Mouse (Mus musculus) spleen, adult 18-20 months (tissue): Measurements from ENCODE around the gene Wnk3.
A peak's percentile ranks its signal among the peaks of the same experiment; 100 is the strongest.
"Not testable (repeated sequence)": the region's sequence is repeated elsewhere in the genome, so short reads cannot be mapped to it uniquely, and the experiment has no call there.

Experiments
- DNase-seq, 2 experiments: peaks; one replicate each; pipeline ENCODE4 v3.0.0; 2022; ENCODE audit warnings: mixed read lengths in 2 of 2

Gene Wnk3

DNA sequence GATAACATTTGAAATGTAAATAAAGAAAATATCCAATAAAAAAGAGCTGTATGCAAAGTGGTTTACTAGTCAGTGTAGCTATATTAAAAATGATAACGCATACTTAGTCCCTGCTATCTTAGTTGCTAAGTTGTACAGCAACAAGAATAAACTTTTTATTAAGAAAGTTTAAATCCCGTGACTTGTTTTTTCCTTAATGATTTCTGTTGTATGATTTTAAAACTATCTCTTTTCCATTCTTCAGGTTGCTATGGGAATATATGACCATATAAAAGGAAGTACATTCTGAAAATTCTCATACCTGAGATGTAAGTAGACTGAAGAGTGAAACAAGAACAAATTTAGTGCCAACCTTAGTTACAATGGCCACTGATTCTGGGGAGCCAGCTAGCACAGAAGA lies at the start of gene Wnk3:
Gene Wnk3, plus strand, starts transcription at position 301 of the 400 bp plus-strand sequence.
- DNase-seq: no peak

DNA sequence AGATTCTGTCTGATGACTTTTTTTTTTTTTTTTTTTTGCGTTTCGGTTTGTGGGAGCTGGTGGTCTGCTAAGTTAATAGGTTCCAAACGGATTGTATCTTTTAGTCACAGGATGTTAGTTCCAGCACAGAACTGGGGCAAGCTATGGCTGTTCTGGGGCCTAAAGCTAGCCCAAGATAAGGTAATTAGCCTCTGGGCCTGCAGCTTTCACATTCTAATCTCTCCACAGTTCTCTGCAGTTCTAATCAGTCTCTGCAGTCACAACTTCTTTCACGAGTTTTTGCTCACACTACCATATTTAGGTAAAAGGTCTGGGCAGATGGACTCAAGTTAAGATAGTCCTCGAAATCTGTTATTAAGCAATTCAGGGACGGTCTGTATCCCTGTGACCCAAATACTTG lies 39.5 kb upstream of the Wnk3 start:
- DNase-seq: no peak

DNA sequence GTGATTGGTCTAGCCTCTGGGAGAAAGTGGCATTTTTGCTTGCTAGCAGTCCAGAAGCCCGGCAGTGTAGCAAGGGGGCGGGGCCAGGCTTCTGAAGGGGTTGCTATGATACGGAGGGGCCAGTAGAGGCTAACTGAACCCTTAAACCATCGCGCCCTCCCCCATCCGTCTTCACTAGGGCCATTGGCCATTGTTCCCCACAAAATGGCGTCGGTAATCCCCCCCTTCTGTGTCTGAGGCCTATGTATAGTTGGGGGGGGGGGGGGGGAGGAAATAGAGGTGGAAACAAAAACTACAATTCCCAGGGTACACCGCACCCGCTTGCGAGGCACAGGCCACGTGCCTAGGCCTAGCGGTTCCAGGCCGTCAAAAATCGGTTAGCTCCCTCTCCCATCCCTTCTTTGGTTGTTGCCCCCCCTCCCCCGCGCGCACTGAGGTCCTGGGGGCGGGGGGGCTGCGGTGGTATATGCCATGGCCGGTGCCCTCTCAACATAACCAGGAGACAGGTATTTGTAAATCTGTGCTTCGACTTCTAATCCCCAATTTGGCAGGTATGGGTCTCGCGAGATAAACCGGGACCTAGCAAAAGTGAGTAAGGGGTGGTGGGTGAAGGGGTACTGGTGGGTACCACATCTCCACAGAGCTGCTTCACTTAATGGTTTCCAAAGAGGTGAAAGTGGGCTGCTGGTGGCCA lies 29.3 kb upstream of the Wnk3 start:
- no peak for DNase-seq

DNA sequence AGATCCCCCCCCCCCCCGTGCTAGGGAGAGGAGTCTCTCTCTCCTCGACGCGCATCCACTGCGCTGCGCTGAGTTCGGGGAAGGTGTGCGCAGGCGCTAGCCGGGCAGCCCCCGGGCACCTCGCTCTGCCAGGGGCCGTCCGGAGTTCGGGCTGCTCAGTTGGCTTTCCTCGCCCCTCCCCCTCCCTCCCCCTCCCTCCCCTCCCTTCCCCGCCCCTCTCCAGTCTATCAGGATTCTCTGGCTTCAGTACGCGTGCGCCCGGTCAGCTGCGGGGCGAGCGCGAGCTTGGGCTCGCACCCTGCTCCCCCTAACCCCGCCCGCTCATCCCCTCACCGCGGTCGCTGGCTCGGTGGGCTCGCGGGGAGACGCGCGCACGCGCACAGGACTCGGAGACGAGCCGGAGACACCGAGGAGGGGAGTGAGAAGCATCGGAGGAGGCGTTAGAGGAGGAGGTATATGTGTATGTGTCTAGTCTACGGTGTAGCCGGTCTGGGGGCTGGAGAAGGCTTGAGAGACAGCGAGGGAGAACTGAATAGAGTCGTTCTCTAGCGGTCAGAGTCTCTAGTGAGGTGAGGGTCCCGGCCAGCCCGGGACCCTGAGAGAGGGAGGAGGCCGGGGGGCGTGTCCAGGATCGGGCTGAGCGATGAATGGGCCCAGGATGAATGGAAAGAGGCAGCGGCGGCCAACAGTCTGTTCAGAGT lies 28.5 kb upstream of the Wnk3 start:
- peak in 1 of 2 experiments; percentile 1 for DNase-seq

DNA sequence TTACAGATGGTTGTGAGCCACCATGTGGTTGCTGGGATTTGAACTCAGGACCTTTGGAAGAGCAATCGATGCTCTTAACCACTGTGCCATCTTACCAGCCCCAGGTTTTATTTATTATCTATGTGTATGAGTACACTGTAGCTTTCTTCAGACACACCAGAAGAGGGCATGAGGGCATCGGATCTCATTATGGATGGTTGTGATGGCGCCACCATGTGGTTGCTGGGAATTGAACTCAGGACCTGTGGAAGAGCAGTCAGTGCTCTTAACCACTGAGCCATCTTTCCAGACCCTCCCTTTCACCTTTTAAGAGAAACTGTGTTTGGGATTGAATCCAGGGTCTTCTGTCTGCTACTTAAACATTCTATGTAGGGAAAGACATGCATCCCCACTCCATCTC lies 24.7 kb upstream of the Wnk3 start:
- not testable (repeated sequence) for DNase-seq

DNA sequence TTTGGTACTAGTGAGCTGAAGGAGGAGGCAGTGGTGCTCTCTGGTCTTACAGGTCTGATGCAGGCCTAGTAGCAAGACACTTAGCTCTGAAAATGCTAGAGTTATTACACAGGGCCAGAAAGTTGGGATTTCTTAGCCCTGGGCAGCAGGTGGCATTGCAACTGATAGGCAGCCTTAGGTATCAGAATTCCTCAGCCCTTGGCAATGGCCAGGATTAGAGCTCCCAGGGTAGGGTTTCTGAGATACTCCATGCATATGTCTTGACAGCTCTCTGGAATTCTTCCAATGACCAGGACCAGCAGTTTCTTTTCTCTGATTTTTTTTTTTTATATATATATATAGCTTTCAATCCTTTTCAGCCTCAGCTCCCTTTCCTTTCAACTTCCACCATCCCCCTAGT lies 100.5 kb downstream of the Wnk3 start:
- no peak for DNase-seq

DNA sequence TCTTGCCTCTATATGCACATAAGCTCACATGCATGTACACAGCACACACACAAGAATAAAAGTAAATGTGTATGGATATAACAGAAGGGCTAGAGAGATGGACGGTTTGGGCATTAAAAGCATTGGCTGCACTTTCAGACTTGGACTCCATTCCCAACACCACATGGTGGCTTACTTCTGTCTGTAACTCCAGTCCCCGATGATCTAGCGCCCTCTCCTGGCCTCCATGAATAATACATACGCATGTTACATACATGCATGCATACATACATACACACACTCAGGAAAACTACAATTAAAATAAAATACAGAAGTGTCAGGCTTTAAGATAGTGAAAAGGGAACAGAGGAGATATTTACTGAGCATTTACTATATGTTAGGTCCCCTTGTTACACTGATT lies 115.9 kb downstream of the Wnk3 start:
- DNase-seq: no peak

DNA sequence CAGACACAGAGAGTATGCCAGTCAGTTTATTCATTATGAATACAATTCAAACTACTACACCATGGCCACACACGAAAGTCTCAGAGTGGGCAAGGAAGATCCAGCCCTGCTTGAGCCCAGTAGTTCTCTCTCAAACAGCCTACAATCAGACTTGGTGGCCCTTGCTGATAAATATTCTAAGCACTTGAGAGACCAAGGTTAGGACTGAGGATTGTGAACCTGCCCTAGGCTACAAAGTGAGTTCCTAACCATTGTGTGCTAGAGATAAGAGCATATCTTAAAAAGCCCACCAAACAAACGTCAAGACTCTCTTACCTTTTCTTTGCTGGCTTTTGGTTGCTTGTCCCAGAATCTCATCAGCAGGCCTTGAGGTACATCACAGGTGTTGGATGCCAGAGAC lies 135.7 kb downstream of the Wnk3 start:
- DNase-seq: no peak

DNA sequence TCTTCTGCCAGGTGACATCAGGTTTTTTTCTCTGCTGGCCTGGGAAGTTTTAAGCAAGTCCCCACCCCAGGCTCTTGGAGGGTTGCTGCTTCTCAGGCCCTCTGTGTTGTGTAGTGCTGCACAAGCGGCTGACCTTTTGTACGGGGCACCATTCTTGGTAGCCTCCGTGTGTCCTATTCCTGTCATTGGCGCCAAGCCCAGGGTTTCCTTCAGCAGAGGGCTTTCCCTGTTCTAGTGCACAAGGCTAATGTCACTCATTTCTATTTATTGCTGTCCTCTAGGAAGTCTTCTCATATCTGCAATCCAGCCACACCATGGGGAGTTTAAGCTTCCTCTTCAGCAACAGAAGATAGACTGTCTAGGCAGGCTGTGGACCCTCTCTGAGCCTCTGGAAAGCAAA lies 139.9 kb downstream of the Wnk3 start:
- DNase-seq: no peak

DNA sequence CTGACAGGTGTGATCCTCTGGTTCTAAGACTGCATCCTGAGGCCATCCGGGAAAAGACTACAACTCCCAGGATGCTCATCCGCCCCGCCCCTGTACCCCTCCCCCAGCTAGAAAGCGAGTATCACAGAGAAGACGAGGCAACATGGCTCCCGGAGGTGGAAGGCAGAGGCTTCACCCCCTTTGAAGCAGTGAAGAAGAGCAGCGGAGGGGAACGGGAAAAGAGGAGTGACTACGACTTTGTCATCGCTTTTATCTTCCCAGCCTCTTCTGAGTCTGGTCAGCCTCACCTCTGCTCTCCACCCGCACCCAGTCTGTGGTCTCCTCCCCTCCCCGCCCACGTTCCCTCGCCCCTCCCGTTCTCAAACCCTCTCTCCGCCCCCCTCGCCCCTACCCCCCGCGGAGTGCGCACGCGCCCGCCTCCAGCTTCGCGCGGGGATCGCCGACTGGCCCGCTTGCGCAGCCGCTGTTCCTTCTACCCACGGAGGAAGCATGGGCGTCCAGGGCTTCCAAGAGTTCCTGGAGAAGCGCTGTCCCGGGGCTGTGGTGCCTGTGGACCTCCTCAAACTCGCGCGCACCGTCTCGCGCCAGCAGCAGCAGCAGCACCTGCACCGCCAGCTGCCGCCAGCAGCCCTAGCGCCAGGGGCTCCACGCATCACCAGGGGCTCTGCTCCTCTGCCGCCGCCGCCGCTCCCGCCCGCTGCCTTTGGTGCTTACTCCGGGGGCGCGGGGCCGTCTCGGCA lies 146.1 kb downstream of the Wnk3 start, which contains the start of gene Fam120c:
Gene Fam120c, plus strand, starts transcription at position 415 of the 740 bp plus-strand sequence.
- peak; percentile 78 for DNase-seq

DNA sequence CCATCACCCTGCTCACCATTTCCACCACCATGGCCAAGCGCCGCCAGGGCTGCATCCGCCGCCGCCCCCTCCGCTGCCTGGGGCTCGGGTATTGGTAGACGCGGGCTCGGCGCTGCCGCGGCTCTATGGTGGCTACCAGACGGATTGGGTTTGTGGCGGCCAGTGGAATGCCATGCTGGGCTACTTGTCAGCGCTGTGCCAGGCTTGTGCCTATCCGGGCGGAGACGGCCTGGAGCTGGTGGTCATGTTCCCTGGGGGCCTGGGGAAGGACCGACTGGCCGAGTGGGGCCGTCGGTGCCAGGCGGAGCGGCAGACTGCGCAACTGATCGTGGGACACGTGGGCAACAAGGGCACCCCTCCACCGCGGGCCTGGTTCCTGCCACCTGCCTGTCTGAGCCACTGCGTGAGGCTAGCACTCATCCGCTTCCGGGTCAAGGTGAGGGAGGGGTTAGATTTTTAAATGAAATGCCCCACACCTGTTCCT lies 146.7 kb downstream of the Wnk3 start:
- DNase-seq: peak; percentile 47 to 49

DNA sequence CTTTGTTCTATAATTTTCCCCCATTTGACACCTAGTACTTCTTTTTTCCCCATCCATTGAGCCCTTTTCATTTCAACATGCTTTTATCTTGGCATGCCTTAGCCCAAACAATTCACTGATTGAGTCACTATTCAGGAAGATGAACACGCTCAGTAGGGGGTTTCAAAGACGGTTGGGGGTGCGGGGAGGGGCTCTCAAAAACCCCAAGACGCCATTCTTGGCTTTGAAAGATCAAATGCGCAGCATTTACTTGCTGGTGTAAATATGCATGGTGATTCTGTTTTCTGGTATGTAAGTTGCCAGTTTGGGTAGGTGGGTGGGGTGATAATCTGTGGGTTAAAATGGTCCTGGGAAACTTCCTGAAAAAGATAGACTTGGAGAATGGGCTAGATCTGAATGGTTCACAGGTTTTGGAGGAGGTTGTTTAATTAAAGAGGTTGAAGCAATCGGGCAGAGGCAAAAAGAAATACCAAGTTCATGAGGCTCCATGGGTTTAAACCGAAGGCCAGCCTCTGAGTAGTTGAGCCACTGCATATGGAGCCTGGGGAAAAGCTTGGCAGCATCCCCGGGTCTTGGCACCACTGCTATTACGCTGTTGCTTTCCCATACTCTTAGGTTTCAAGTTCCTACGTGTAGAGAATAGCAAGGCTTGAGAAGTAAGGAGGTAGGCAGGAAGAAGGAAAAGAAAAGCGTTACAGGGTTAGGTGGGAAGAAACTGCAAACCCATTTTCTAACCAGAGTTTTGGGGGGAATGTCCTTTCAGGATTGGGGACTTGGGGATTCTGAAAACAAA lies 147.7 kb downstream of the Wnk3 start:
- DNase-seq: no peak

DNA sequence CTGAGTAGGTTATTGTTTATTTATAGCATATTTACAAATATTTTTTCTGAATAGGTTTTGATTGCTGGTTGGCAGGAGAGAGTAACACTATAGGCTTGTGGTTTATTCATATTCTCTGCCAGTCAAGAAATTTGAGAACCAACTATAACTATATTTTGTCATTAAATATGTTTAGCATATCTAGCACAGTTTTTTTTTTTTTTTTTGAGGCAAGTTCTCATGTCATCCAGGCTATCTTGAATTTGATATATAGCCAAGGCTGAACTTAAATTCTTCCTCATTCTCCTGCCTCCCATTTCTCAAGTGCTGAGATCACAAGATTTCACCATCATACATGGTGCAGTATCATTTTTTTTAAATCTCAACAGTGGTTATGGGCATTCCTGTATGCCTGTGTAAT lies 149.4 kb downstream of the Wnk3 start:
- no peak for DNase-seq

DNA sequence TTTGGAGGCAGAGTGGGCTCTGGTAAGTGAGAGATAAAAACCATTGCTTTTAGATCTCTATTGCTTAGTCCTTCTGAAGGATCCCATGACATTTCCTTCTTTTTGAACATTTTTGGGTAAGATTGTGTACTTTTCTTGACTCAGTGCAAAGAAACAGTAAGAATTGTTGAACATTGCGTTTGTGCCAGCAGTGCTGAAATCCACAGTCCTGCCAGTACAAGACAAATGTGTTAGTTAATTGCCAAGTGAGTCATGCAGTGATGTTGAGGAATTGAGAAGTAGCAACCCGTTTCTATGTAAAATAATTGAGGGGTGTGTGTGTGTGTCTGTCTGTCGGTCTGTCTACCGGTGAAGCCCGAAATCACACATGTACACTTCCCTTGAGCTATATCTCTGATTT lies 151.4 kb downstream of the Wnk3 start:
- DNase-seq: no peak
